Mouse (Mus musculus): Measurements from ENCODE around the gene Pex26. TPM values are rescaled to one million over a fixed set of nuclear protein-coding genes. Genes with fewer than 3 reads are reported as not detected.

Gene Pex26
- total and polyA plus RNA-seq, 3 experiments: 2.8 to 3.3 (median 3.2) TPM

GRCm38 (mm10) chr6:121226043-121226442 is 42.6 kb downstream of the Pex26 start:
- dilution Hi-C loops (cut with MboI; ENCODE audit: extremely low pct_ligation_motif_present, extremely low pct_unique_long_range_greater_than_20kb, low sequenced_read_pairs): no loop called here
- Histone ChIP-seq H3K4me1 (ENCODE audit: control insufficient read depth in 1 of 2, insufficient read depth in 2 of 2) (peaks cover 12 to 59% of the 10 kb centered on the region in 2 experiments), H3K79me2 (replicated peaks; ENCODE audit: control insufficient read depth, extremely low read depth, insufficient read depth, poor library complexity, severe bottlenecking) (no peaks in the 10 kb centered on the region), H3K9ac (ENCODE audit: insufficient read depth, low read depth) (no peak overlapping the region), H3K27me3 (replicated peaks) (no peaks in the 10 kb centered on the region), H3K9me3 (replicated peaks; ENCODE audit: low read length) (peaks cover 7% of the 10 kb centered on the region), H3K4me2 (ENCODE audit: insufficient read depth, low read depth, poor library complexity, severe bottlenecking) (0 out of 2 replicates have a peak overlapping the region, but pooled peaks have one; percentile 12), H3K36me3 (replicated peaks in 1 of 2; ENCODE audit: control insufficient read depth in 1 of 2, insufficient read depth in 1 of 2, low read length in 1 of 2) (peaks cover 0 to 7% of the 10 kb centered on the region in 2 experiments), H3K4me3 (replicated peaks in 1 of 3; ENCODE audit: low read depth in 2 of 3, low read length in 2 of 3, poor library complexity in 1 of 3) (peak overlapping the region in 1 of 3 experiments; percentile 7), H3K27ac (ENCODE audit: insufficient read depth, low read depth) (no peak overlapping the region)
- TF ChIP-seq ETS1 (conservative IDR thresholded peaks at IDR 0.05; ENCODE audit: low read depth, low read length) (peak; percentile 30), ELF1 (IDR thresholded peaks at IDR 0.05; ENCODE audit: low read depth, low read length) (no peak), IRF4 (IDR thresholded peaks at IDR 0.05; ENCODE audit: low read depth, low read length) (no peak), ZC3H11A (IDR thresholded peaks at IDR 0.05; ENCODE audit: low read depth, low read length) (no peak), TBP (conservative IDR thresholded peaks at IDR 0.05; ENCODE audit: low read depth, low read length) (0 out of 2 replicates have a peak, but pooled peaks have one; percentile 16), EP300 (IDR thresholded peaks at IDR 0.05; ENCODE audit: low read length) (peak; percentile 27; the same call in 1 of the 2 replicates), BHLHE40 (IDR thresholded peaks at IDR 0.05; ENCODE audit: low read depth, low read length) (peak; percentile 52; the same call in 1 of the 2 replicates), MAX (IDR thresholded peaks at IDR 0.05; ENCODE audit: low read length) (no peak)
- peak; percentile 28 for DNase-seq (ENCODE audit: extremely low read depth)
- in situ Hi-C loops (cut with MboI; ENCODE audit: low pct_ligation_motif_present, low pct_unique_long_range_greater_than_20kb, low sequenced_read_pairs): no loop called here

GRCm38 (mm10) chr6:121226744-121227143 is 43.3 kb downstream of the Pex26 start:
- peaks cover 7% of the 10 kb centered on the region for H3K9me3 ChIP-seq (replicated peaks; ENCODE audit: low read length)
- peaks cover 12 to 59% of the 10 kb centered on the region in 2 experiments for H3K4me1 ChIP-seq (ENCODE audit: control insufficient read depth in 1 of 2, insufficient read depth in 2 of 2)
- H3K27ac ChIP-seq (ENCODE audit: insufficient read depth, low read depth): no peak overlapping the region
- no peaks in the 10 kb centered on the region for H3K27me3 ChIP-seq (replicated peaks)
- H3K9ac ChIP-seq (ENCODE audit: insufficient read depth, low read depth): no peak overlapping the region
- no peaks in the 10 kb centered on the region for H3K79me2 ChIP-seq (replicated peaks; ENCODE audit: control insufficient read depth, extremely low read depth, insufficient read depth, poor library complexity, severe bottlenecking)
- peak overlapping the region; percentile 39; the same call in 1 of the 2 replicates for H3K4me2 ChIP-seq (ENCODE audit: insufficient read depth, low read depth, poor library complexity, severe bottlenecking)
- peak; percentile 23 for DNase-seq (ENCODE audit: extremely low read depth)
- H3K4me3 ChIP-seq (replicated peaks in 1 of 3; ENCODE audit: low read depth in 2 of 3, low read length in 2 of 3, poor library complexity in 1 of 3): no peak overlapping the region
- H3K36me3 ChIP-seq (replicated peaks in 1 of 2; ENCODE audit: control insufficient read depth in 1 of 2, insufficient read depth in 1 of 2, low read length in 1 of 2): peaks cover 0 to 7% of the 10 kb centered on the region in 2 experiments
- TF ChIP-seq ZKSCAN1 (IDR thresholded peaks at IDR 0.05; ENCODE audit: borderline replicate concordance, low read depth, low read length) (no peak), TCF12 (IDR thresholded peaks at IDR 0.05; ENCODE audit: low read depth, low read length) (peak; percentile 54; the same call in 1 of the 2 replicates), HCFC1 (IDR thresholded peaks at IDR 0.05; ENCODE audit: low read depth, low read length) (no peak), UBTF (IDR thresholded peaks at IDR 0.05; ENCODE audit: low read depth, low read length) (no peak), RAD21 (IDR thresholded peaks at IDR 0.05; ENCODE audit: low read depth, low read length) (no peak), ETS1 (conservative IDR thresholded peaks at IDR 0.05; ENCODE audit: low read depth, low read length) (peak; percentile 63), KAT2A (IDR thresholded peaks at IDR 0.05; ENCODE audit: insufficient replicate concordance, low read length) (no peak), CHD2 (IDR thresholded peaks at IDR 0.05; ENCODE audit: low read length) (no peak), SIN3A (IDR thresholded peaks at IDR 0.05; ENCODE audit: low read length) (no peak), POLR2A (IDR thresholded peaks at IDR 0.05; ENCODE audit: low read depth, low read length) (no peak)
- dilution Hi-C loops (cut with MboI; ENCODE audit: extremely low pct_ligation_motif_present, extremely low pct_unique_long_range_greater_than_20kb, low sequenced_read_pairs): no loop called here
- in situ Hi-C loops (cut with MboI; ENCODE audit: low pct_ligation_motif_present, low pct_unique_long_range_greater_than_20kb, low sequenced_read_pairs): no loop called here
